18 mouse cellular contexts compared by ENCODE assay signal in genomic region chr1:166812920-166813439, GRCm38 (mm10).
DNase-seq lines count a peak whose midpoint lies in the region; ATAC-seq and TF ChIP-seq lines count a peak whose summit lies in the region.
"Had no signal": no experiment of that assay in that cellular context is flagged by ENCODE, and none has a peak within 500 bp of the region (broad histone marks: within the 10 kb centered on the region; RNA-seq: fewer than 3 reads in every experiment).

No protein-coding gene starts in this region.

- H3K27me3 ChIP-seq in MEL (ENCODE audit: control insufficient read depth in 1 of 2, insufficient read depth in 2 of 2, low read length in 2 of 2), result no peaks in the 10 kb centered on the region
- H3K27me3 ChIP-seq in liver, postnatal 0 days (ENCODE audit: insufficient read depth, low read length), result no peaks in the 10 kb centered on the region
- H3K27me3 ChIP-seq: embryonic facial prominence, embryonic 13.5 days; hindbrain, embryonic 12.5 days; midbrain, embryonic 12.5 days; neural tube, embryonic 15.5 days had no signal

- H3K36me3 ChIP-seq in MEL (ENCODE audit: control insufficient read depth in 1 of 2, insufficient read depth in 2 of 2, low read length in 2 of 2), result peaks cover 0 to 25% of the 10 kb centered on the region in 2 experiments; a peak in 2 of 4 replicates
- H3K36me3 ChIP-seq in liver, postnatal 0 days (replicated peaks; ENCODE audit: insufficient read depth, low read length), result no peaks in the 10 kb centered on the region
- H3K36me3 ChIP-seq: embryonic facial prominence, embryonic 13.5 days; hindbrain, embryonic 12.5 days; midbrain, embryonic 12.5 days; neural tube, embryonic 15.5 days had no signal

- ATAC-seq in granulocyte monocyte progenitor cell, adult 5-6 weeks (replicated peaks; ENCODE audit: poor library complexity, severe bottlenecking), result 0 out of 2 replicates have a peak, but pooled peaks have one; percentile 6
- ATAC-seq in liver, postnatal 0 days, result peak; percentile 40

- TF ChIP-seq CTCF in MEL (IDR thresholded peaks at IDR 0.05 in 2 of 3, conservative IDR thresholded peaks at IDR 0.05 in 1 of 3; ENCODE audit: control insufficient read depth in 1 of 3, insufficient read depth in 1 of 3, low read depth in 2 of 3, low read length in 3 of 3, poor library complexity in 1 of 3, severe bottlenecking in 1 of 3), result no peak
- no peak for TF ChIP-seq CTCF in liver, postnatal 0 days (IDR thresholded peaks at IDR 0.05; ENCODE audit: low read depth)

- peak; percentile 16 for DNase-seq in adrenal gland, adult 2 months
- DNase-seq in adrenal gland, postnatal 4 days (ENCODE audit: low spot score in 2 of 2), result no peak
- DNase-seq in MEL (ENCODE audit: low read depth, low spot score), result peak; percentile 75
- DNase-seq in liver, postnatal 0 days, result no peak
- no peak for DNase-seq in B cell, adult 2 months
- no peak for DNase-seq in embryo, embryonic 11 days
- no peak for DNase-seq in left cerebral cortex, postnatal 4 days
- DNase-seq: cerebellum, adult 2 months; gastrocnemius, postnatal 14 days; layer of hippocampus, postnatal 36 days; lung, postnatal 14 days; right cerebral cortex, postnatal 4 days; thymus, adult 18-20 months had no signal

- WGBS in liver, postnatal 0 days (ENCODE audit: insufficient replicate concordance), result 63% methylated on average over 7 of the region's 7 CpGs

- no peak for TF ChIP-seq RAD21 in MEL (IDR thresholded peaks at IDR 0.05; ENCODE audit: low read depth, low read length)

- intact Hi-C loops in left cerebral cortex, postnatal 4 days (cut with DNase I), result no loop called here

- H3K9ac ChIP-seq in MEL (ENCODE audit: control insufficient read depth, low read depth, low read length, poor library complexity, severe bottlenecking), result peak overlapping the region; percentile 60
- H3K9ac ChIP-seq in liver, postnatal 0 days (replicated peaks), result no peak overlapping the region
- H3K9ac ChIP-seq: embryonic facial prominence, embryonic 13.5 days; hindbrain, embryonic 12.5 days; midbrain, embryonic 12.5 days; neural tube, embryonic 15.5 days had no signal

- H3K4me1 ChIP-seq in MEL (ENCODE audit: control insufficient read depth in 1 of 2, insufficient read depth in 2 of 2, low read length in 2 of 2), result peaks cover 27 to 37% of the 10 kb centered on the region in 2 experiments
- peaks cover 9% of the 10 kb centered on the region for H3K4me1 ChIP-seq in liver, postnatal 0 days (ENCODE audit: insufficient read depth)
- H3K4me1 ChIP-seq: hindbrain, embryonic 12.5 days; midbrain, embryonic 12.5 days had no signal

- no peak overlapping the region for H3K4me2 ChIP-seq in liver, postnatal 0 days (ENCODE audit: low read depth, low read length)
- H3K4me2 ChIP-seq: embryonic facial prominence, embryonic 13.5 days; hindbrain, embryonic 12.5 days; midbrain, embryonic 12.5 days; neural tube, embryonic 15.5 days had no signal

- H3K9me3 ChIP-seq in MEL (replicated peaks; ENCODE audit: insufficient read depth, low read length), result no peaks in the 10 kb centered on the region
- no peaks in the 10 kb centered on the region for H3K9me3 ChIP-seq in liver, postnatal 0 days (ENCODE audit: low read length)
- H3K9me3 ChIP-seq: embryonic facial prominence, embryonic 13.5 days; hindbrain, embryonic 12.5 days; midbrain, embryonic 12.5 days; neural tube, embryonic 15.5 days had no signal

- no peak; a peak in 1 of 4 replicates for TF ChIP-seq POLR2A in MEL (IDR thresholded peaks at IDR 0.05; ENCODE audit: control insufficient read depth in 1 of 2, insufficient read depth in 1 of 2, low read depth in 1 of 2, low read length in 2 of 2, poor library complexity in 1 of 2)

- TF ChIP-seq EP300 in MEL (IDR thresholded peaks at IDR 0.05; ENCODE audit: low read depth in 1 of 2, low read length in 2 of 2), result no peak
- no peak for TF ChIP-seq EP300 in liver, postnatal 0 days (IDR thresholded peaks at IDR 0.05; ENCODE audit: low read depth)

- H3K79me2 ChIP-seq in MEL (ENCODE audit: control insufficient read depth, insufficient read depth, low read length, poor library complexity), result no peaks in the 10 kb centered on the region

- peak overlapping the region; percentile 98 for H3K27ac ChIP-seq in MEL (ENCODE audit: control insufficient read depth, low read depth, low read length)
- peak overlapping the region; percentile 29; the same call in 1 of the 2 replicates for H3K27ac ChIP-seq in liver, postnatal 0 days (ENCODE audit: low read depth)
- H3K27ac ChIP-seq: embryonic facial prominence, embryonic 13.5 days; hindbrain, embryonic 12.5 days; midbrain, embryonic 12.5 days; neural tube, embryonic 15.5 days had no signal

- H3K4me3 ChIP-seq in MEL (ENCODE audit: control insufficient read depth in 1 of 2, insufficient read depth in 1 of 2, low read depth in 2 of 2, low read length in 2 of 2), result peak overlapping the region; percentile 39 to 47
- H3K4me3 ChIP-seq in liver, postnatal 0 days (ENCODE audit: low read depth, low read length), result no peak overlapping the region
- H3K4me3 ChIP-seq: embryonic facial prominence, embryonic 13.5 days; hindbrain, embryonic 12.5 days; midbrain, embryonic 12.5 days; neural tube, embryonic 15.5 days had no signal

TF ChIP-seq in MEL, 35 proteins besides CTCF, POLR2A, EP300 and RAD21:
- 0 out of 2 replicates have a peak, but pooled peaks have one; percentile 1 for TF ChIP-seq GATA1 (IDR thresholded peaks at IDR 0.05; ENCODE audit: low read depth, low read length)
- no peak for TF ChIP-seq MAFK (IDR thresholded peaks at IDR 0.05; ENCODE audit: borderline replicate concordance, low read depth, low read length)

Comparison
In these comparisons a context has a peak if more than half of its experiments do, and no peak if none do; other contexts are left out.
1. DNase-seq: peak in adrenal gland, adult 2 months (single experiment) and MEL (single experiment); none in adrenal gland, postnatal 4 days (0 of 2), liver, postnatal 0 days (single experiment), B cell, adult 2 months (0 of 2), embryo, embryonic 11 days (single experiment) and left cerebral cortex, postnatal 4 days (single experiment).